Mouse (Mus musculus) adrenal gland, adult (tissue): ENCODE measurements around the gene Ssh1.

Source experiments
- DNase-seq, 2 experiments: peaks; one replicate each; pipeline ENCODE4 v3.0.0; 2022 to 2023; ENCODE audit warnings: low spot score in 1 of 2; ENCODE audit not compliant: inconsistent age in 2 of 2

Ssh1 gene

DNA sequence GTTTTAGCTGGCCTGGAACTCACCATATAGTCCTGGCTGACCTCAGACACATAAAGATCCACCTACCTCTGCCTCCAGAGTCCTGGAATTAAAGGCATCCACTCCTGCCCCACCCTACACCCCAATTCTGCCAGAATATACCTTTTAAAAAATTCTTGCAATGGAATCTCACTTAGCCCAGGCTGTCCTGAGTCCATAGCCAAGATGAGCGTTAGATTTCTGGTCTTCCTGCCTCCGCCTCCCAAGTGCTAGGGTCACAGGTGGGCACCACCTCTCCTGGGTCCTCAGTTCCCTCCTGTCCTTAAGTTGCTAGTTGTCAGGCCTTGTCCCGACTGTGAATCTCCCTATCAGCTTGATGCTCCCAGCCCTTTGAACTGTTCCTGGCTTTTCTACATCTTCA, 61.4 kb downstream of the Ssh1 start:
- no peak for DNase-seq

DNA sequence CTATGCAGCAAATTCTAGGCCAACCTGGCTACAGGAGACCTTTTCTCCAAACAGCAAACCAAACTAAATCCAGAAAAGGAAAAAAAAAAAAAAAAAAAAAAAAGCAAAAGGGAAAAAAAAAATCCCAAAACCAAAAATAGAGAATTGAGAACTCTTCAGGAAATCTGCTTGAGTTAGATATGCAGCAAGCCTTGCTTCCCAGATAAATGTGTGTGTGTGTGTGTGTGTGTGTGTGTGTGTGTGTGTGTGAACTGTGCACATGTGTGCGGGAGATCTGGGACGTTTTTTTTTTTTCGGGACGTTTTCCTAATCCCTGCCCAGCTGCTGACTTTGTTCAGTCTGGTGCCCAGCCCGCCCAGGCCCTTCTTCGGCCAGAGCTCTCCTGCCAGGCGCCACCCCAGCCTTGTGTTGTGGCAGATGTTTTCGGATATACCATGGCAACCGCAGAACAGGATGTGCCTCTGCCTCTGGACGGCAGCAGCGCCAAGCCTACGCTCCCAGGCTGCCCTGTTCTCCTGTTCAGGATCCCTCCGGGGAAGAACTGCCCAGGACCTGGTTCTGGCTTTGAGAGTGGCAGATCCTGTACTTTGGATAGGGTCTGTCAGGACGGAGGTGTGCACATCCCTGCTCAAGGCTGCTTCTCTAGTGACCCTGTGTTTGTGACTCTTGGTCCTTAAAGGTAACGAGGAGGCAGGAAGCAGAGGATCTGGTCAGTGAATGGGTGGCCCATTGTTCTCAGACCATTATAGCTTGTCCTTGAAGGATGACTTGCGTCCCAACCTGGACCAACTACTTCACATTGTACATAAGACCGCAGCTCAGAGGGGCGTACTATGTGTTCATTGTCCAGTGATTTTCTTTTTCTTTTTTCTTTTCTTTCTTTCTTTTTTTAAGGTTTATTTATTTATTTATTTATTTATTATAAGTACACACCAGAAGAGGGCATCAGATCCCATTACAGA, 62.8 kb downstream of the Ssh1 start:
- peak; percentile 81 to 85 for DNase-seq

DNA sequence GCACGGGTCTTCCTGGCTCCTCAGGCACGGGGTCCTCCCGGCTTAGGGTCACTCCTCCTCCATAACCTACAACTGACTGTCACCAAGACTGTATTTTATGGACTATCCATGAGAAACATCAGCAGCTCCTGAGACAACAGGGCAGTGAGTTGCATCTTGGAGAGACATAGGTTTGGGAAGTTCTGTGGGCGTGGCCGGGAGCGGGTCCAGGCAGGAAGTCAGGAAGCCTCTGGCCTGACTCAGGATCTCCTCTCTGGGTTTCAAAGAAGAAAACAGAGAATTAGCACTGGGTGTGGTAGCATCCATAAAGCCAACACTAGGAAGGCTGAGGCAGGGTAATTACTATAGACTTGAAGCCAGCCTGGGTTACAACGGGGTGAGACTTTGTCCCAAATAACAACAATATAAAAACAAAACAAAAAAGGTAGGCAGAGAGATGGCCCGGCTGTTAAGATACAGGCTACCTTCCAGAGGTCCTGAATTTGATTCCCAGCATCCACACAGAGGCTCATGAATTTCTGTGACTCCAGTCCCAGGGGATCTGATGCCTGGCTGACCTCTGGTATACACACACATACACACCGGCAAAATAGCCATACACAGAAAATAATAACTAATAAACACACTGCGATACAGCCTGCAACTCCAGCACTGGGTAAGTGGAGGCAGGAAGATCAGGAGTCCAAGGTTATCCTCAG, 63.6 kb downstream of the Ssh1 start:
- peak in 1 of 2 experiments; percentile 56 for DNase-seq

DNA sequence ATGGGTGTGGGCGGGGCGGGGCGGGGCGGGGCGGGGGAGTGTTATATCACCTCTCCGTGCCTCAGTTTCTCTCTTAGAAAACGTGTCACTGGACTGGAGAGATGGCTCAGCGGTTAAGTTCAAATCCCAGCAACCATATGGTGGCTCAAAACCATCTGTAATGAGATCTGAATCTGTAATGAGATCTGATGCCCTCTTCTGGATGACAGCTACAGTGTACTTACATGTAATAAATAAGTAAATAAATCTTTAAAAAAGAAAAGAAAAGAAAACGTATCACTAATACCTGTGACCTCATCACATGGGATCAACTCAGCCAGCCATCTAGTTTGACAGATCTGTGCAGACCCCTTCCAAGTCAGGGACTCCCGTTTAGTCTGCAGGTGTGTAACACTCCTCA, 64.2 kb downstream of the Ssh1 start:
- no peak for DNase-seq

DNA sequence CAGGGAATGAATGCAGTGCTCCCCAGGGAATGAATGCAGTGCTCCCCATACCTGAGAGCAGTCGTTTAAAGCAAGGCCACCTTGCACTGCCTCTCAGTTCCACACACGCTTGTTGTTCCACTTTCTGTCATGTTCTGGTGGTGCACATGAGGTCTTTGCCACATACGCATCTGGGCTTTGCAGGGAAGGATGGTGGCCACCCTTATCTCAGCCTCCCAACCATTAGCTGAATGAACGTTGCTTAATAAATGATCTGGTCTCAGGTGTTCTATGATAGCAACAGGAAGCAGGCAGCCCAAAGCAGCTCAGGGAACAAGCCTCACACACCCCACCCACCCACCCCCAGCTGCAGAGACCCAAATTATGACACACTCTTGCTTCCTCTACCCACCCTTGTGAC, 69.1 kb downstream of the Ssh1 start:
- DNase-seq = no peak

DNA sequence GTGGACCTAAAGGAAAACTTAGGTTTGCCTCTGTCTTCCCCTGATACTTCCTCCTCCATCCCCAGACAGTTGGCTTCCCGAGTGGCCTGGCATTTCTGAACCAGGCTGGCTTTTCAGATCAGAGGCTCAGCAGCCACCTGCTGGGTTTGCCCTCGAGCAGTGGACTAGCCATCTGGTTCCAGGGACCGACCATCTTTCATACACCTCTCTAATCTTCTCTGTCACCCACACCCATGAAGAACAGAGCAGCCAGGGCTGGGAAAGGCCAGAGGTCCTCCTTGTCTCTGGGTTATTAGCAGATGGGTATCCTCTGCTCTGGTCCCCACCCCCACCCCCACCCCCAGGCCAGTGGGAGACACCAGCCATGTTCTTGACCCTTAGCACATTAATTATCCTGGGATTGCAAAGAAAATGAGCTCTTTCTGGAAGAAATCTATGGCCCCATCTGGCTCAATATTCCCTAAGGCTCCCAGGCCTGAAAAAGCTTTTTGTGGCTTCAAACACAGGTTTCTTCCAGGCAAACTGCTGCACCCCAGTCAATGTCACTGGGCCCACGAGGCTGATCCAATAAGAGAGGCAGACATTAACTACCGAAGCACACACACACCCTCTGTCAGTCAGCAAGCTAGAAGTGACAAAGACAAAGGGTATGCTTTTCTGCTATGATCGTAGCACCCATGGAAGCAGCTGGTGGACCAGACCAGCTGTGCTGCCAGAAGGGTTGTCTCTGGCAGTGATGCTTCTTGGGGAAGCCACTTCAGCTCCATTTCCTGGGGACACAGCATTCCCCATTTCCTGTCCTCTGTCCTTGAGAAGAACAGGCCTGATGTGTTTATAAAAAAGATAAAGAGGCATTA, 72.2 kb downstream of the Ssh1 start:
- DNase-seq = no peak

DNA sequence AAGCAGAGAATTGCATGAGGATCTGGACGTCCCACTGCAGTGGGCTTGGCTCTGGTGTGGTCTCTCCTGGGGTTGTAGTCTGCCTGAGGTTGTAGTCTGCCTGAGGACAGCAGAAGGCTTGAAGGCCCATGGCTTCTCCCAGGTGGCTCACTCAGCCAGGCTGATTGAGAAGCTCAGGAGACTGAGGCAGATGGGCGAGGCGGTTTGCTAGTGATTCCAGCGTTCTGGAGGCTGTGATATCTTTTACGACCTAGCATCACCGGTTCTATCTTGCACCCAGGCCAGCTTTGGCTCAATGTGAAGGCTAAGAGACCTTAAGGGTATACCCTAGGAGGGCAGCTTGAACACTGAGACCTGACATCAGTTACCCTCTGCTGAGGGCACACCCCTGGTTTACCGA, 74.6 kb downstream of the Ssh1 start:
- no peak for DNase-seq

DNA sequence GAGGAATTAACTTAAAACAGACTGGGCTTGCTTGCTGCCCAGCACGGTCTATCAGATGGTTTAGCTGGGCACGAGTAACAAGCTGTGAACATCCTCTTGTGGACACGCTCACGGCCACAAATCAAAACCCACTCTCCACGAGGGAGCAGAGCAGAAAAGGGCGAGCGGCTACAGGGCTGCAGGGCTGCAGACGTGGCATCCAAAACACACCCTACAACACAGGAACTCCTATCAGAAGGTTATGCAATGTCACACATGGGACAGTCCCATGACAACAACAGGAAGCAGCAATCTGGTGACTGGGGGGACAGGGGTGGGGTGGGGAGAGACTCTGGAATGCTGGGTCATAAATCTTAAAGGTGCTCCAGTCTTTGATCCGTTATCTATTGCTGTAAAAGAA, 75.0 kb downstream of the Ssh1 start:
- DNase-seq = peak in 1 of 2 experiments; percentile 72

DNA sequence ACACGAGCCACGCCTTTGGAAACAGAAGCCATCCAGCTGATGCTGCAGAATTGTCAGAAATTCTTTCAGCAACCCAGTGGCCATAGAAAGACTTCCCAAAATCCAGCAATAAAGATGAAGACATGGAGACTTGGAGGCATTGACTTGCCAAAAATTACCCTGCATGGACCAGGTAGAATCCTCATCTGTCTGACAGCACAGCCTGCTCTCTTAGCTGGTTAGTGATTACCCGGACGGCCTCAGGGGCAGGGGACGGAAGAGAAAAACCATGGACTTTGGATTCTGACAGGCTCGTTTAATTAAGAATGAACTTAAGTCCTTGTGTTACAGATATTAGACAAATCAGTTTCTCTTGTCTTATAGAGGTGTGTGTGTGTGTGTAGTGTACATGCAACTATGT, 83.0 kb downstream of the Ssh1 start:
- DNase-seq = no peak

DNA sequence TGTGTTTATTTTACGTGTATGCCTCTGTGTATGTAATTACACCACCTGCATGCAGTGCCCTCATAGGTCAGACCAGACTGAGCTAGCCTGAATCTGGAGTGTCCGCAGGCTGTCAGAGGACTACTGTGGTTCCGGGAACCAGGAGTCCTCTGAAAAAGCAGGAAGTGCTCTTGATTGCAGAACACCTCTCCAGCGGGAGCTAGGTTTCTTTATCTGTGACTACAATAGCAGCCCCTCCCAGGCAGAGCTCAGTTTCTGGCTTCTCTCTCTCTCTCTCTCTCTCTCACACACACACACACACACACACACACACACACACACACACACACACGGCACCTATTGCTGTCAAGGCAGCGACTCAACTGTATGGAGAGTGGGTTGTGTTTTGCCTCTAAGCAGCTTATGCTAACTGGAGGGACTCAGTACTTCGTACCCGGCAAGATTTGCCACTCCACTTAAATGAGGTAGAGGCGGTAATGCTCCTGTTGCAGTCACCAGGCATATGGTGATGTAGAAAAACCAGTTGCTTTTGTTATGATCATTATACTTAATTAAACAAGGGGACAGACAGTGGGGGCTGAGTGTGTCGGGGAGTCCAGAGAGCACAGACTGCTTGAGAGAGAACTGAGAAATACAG, 83.5 kb downstream of the Ssh1 start:
- DNase-seq = peak in 1 of 2 experiments; percentile 20

DNA sequence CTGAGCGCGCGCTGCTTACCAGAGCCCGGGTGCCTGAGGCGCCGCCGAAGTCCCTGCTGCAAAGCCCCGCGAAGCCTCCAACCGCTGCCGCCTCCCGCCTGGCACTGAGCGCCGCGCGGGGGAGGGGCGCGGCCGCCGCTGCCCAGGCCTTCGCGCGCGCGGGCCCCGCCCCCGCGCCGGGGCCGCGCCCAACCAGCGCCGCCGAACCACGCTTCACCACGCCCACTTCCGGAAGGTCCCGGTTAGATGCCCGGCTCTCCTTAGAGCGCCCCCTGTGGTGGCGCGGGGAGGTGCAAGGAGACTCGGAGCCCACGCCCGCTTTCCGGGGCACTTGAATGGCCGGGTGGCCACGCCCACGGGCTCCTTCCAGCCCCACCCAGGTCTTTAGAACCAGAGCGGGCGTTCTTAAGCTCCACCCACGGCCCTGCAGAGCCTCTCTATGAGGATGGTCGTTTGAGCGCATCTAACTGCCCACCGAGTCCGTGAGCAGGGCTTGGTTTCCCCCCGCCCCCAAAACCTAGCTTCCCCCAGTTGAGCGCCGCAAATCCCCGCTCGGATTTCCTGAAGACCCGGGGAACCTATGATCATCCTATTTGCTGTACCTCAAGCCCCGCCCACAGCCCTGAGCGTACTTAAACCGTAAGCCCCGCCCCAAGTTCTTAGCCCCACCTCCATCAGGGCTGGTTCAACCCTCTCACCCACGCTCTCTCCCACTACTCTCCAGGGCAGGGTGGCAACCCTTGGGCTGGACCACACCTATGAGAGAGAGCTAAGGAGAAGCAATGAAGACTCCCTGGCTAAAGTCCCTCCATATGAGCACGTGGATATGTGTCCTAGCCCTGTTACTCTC, 84.9 kb downstream of the Ssh1 start, which contains the start of gene Coro1c:
Coro1c (minus strand) TSS at position 167 of the 850 bp plus-strand sequence.
- DNase-seq = peak; percentile 99 to 100

DNA sequence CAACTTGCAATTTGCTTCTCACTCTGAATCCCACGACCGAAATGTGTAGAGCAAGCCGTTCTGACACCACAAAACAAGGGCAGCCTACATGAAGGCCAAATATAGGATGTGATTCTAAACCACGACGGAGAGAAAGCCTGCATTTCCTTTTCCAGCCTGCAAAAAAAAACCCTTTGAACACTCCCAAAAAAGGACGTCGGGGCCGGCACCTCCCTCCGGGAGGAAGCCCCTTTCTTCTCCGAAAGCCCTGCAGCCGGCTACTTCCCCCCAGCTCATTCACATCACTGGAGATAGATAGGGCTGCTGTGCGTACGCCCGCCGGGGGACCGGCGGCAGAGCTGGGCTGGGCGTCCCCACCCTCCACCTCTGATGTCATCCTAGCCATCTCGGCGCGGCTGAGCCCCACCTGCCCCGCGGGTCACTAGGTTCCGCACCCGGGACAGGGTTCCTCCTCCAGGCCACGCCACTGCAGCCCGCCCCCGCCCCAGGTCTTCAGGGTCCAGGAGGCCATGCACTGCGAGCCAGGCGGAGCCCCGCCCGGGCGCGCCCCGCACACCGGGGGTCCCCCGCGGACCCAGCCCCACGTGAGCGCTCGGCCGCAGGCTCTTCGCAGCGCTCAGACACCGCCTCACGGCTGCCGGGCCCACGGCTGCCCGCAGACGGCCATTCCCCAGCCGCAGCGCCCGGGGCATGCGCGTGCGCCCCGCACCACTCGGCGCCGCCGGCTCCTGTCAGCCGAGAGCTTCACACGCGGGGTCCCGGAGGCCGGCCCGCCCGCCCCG, 85.7 kb downstream of the Ssh1 start:
- peak; percentile 77 to 84 for DNase-seq

DNA sequence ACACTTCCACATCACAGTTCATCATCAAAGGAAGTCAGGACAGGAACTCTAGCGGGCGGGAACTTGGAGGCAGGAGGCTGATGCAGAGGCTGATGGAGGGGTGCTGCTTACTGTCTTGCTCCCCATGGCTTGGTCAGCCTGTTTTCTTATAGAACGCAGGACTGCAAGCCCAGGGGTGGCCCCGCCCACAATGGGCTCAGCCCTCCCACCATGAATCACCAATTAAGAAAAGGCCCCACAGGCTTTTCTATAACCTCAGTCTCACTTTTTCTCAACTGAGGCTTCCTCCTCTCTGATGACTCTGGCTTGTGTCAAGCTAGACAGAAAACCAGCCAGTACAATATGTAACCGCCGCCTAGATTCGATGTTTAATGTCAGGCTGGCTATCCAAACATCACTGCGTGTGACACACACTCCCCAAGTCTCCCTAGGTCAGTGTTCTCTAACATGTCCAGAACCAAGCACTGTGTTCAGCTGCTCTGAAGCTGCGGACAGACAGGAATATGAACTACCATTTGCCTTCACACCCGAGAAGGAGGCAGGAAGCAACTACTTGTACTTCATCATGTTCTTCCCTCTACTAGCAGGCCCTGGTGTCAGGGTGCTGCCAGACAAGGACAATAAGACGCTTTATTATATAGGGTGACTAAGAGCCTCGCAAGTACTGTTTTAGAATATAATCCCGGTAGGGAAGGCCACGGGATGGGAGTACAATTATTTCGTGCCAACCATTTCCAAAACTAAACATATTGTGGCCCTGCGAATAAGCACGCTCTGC, 86.5 kb downstream of the Ssh1 start:
- peak; percentile 70 to 79 for DNase-seq

DNA sequence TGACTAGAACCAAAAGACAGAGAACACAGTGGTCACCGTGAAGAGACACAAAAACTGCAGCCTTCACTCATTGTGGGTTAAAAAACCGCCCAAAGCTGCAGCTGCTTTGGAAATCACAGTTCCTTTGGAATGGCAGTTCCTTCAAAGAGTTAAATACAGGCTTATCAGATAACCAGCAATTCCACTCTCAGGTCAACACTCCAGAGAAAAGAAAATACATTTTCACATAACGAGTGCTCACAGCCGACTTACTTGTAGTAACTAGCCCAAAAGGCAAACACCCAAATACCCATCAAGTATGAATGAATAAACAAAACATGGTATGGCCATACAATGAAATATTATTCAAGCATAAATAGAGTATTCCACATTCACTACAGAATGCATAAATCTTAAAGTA, 88.7 kb downstream of the Ssh1 start:
- DNase-seq = no peak

DNA sequence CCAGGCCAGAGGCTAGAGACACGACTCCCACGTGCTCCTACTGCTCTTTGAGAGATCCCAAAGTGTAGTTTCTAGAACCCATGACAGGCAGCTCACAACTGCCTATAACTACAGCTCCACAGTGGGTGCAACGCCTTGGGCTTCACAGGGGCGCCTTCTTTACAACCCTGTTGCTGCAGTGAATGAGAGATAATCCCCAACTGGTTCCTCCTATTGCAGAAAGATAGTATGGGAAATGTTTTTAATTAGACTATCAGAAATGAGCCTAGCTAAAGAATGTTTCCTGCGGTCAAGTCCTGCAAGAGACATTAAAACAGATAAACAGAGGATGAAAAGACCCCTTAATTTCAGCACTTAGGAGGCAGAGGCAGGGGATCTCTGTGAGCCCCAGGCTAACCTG, 90.7 kb downstream of the Ssh1 start:
- no peak for DNase-seq

DNA sequence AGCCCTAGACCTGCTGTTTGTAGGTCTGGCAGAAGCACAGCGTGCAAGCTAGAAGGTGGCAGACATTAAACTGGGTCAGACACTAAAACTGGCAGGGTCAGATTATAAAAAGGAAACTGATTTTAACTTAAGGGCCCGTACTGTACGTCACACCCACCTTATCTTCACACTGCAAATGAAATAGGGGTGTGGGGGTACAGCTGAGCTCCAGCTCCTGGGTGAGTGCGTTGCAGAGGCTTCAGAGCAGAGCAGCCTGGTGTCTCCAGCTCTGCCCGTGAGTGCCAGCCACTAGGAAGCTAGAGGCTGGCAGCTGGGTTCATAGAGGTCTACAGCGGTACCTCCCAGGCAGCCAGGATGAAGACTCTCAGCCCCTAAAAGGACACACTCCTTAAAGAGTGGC, 91.7 kb downstream of the Ssh1 start:
- no peak for DNase-seq

DNA sequence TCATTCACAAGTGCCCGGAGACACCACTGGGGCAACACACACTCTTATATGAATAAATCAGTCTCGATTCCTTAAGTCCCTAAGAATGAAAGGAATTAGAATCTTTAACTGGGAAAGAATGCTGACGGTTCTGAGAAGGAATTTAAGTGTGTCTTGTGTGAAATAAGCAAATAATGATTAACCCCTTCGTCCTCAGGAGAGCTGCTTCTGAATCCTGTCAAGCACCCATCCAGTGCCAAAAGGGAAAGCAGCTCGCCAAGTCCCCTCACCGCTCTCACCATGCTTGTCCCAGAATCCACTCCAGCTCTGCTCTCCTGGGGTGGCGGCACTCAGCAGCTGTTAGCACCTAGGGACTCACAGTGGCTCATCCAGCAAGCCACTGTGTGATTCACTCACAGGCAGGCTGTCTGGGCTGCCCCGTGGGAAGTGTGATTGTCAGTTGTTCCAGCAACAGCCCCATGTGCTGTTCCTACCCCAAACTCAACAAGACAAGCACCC, 92.6 kb downstream of the Ssh1 start:
- no peak for DNase-seq

DNA sequence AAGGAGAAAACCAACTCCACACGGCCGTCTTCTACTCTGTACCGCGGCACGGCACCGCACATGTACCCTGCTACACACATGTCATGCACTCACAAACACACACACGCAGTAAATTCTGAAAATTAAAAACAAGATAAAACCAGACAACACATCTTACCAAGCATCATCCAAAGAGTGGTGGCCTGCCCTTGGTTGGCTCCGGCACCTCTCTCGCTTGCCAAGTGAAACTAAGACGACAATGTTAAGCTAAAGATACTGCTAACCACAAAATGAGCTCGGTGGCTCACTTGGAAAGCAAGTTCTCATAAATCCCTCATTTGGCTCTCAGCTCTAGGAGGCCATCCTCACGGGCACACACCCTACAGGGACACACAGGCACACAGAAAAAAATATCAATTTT, 94.2 kb downstream of the Ssh1 start:
- DNase-seq = no peak
